Mouse (Mus musculus) frontal cortex, postnatal 36 days (tissue): ENCODE data around the gene Cdca7.

Experiments used
- DNase-seq, 2 experiments: peaks; one replicate each; pipeline ENCODE4 v3.0.0; 2022; ENCODE audit warnings: low spot score in 2 of 2

Gene Cdca7

GRCm38 (mm10) chr2:72475797-72476485 is at the start of gene Cdca7:
Gene Cdca7, plus strand, starts transcription at chr2:72476159.
- DNase-seq: peak; percentile 54 to 59

DNA sequence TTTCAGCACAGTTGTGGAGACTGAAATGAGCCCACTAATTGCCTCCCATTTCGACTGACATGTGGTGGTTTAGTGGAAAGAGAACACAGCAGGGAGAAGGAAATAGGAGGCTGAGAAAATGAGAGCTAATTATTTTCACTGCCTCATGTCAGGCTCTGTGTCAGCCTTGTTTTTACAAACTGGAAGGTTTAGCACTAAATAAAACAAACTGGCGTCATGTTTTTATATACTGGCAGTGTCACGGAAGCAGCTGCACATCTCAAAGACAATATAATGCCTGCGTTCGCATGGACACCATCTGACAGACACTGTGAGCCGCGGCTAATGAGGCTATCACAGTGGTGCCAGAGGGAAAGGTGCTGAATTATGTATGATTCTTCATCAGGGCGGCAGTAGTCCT is 49.2 kb upstream of the Cdca7 start:
- DNase-seq: peak in 1 of 2 experiments; percentile 21

- DNase-seq: no peak
Observed at GRCm38 (mm10) chr2:72427288-72427687, 48.7 kb upstream of the Cdca7 start.

DNA sequence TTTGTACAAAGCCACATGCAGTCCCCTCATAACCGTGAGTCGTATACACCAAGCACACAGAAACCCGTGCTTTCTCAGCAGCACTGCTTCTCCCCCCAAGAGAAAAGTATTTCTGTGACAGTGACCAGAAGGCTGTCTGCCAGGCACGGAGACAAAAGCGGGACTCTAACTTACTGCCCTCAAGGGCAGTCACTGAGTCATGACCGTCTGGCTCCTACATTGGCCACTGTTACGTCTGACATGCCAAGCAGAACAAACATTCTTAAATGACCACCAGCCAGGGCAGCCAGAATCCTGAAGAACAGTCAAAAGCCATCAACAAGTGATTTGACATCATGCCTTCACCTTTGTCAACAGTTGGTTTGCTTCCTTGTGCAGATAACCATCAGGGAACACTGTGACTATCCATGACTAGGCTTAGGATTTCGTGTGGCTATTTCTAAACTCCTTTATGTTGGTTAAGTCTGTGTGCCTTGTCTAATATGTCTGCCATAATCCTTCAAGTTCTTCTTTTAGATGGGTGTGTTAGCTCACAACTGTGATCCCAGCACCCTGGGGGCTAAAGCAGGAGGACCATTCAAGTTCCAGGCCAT is 36.9 kb upstream of the Cdca7 start:
- no peak for DNase-seq

GRCm38 (mm10) chr2:72441010-72441409 is 34.9 kb upstream of the Cdca7 start:
- DNase-seq: no peak

DNA sequence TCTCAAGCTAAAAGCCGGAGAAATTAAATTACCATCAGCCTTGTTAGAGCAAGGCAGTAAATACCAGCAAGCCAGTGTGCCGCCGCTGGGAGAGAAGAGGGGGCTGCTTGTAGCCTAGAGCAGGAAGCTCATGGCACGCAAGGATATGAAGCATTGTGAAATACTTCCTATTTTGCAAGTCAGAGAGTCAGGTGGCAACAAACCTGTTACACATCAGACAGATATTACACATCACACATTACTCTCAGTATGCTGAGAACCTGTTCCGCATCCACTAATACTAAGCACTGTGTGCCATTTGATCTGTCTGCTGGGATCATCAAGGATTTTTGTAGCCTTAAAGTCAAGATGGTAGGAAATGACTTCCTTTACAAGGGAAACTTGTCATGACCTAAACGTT is 33.1 kb upstream of the Cdca7 start:
- no peak for DNase-seq

DNA sequence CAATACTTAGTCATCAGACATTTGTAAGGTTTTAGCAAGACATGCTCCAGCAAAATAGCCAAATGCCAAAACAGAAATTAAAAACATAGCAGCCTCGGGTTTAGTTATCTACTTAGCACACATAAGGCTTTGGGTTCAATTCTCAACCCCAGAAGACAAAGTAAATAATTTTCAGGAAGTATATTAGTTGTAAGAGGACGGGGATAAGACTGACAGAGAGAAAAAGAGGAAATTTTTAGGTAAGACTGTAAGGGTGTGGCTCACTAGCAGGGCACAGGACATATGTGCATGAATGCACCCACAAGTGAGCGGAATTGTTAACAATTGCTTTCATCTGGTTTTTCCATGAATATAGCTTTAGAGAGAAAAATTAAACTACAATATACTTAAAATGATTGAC is 32.0 kb upstream of the Cdca7 start:
- no peak for DNase-seq

DNA sequence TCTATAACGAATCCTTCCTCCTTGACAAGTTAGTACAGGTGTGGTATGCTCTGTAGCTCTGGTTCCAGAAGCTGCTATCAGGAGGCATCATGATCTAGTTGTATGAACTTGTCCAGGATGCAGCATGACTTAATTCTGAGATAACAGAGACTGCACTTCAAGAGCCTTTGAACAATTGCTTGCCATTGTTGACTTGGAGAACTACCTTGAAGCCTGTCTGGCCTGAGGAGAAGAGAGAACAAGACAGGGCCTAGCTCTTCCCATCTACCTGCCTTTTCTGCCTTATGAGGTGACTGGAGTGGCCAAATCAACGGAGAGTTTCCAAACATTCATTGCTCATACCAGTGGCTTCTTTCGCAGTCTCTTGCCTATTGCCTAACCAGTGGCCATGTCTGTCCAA is 29.9 kb upstream of the Cdca7 start:
- no peak for DNase-seq

DNA sequence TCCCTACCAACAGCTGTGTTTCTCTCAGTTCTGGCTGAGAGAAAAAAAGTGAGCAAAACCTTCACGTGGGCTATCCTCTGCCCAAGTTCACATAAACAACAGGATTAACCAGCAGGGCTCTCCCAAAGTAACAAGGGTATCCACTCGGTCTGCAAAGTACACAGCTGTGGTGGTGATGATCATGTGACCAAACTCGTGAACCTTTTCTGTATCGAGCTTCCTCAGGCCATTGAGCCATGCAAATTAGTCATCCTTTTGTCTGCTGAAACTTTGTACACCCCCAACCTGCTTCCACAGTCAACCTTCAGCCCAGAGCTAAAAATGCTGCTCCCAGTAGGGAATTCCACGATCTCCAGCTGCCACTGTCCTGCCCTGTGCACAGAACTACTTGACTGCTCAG is 29.3 kb upstream of the Cdca7 start:
- no peak for DNase-seq

GRCm38 (mm10) chr2:72453563-72453962 is 22.4 kb upstream of the Cdca7 start:
- DNase-seq: no peak

GRCm38 (mm10) chr2:72456189-72456588 is 19.8 kb upstream of the Cdca7 start:
- DNase-seq: no peak

DNA sequence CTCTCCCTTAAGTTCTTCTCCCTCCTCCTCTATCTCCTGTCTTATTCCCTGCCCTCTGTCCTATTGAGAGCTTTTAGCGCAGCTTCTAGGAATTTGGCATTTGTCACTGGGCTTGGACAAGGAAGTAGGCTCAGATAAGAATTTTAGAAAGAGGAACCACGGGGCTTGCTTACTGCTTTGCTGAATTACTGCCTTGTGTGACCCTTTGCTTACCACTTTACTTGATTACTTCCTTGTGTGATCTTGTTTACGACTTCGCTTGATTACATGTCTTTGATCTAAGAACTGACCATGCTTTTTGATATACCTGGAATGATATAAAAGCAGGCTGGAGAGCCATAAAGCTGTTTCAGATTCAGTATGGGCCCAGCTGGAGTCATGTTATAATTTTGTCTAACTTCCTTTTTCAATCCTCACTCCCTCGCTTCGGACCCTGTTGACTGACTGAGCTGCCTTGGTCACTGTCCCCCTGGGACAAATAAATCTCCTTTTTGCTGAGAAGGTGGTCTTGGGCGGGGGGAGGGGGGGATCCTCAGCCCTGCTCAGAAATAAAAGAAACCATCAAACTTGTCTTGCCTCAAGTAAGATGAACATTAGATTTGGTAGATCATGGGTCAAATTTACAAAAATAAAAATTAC is 11.5 kb upstream of the Cdca7 start:
- DNase-seq: no peak

DNA sequence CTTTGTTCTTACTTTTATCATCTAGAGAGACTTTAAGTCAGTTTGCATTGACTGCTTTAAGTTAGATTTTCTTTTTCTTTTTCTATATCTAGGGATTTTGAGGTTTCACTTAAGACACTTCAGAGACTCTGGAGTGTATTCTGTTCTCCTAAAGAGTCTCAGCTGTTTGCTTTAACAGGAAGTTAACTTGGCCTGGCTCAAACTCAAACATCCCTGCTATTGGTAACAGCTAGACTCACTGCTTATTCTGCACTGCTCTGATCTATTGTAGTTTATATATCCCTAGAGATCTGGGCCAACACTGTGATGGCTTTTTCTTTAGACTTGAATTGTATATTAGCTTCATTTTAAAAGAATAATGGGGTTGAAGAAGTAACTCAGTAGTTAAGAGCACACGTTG is 8.4 kb upstream of the Cdca7 start:
- no peak for DNase-seq

GRCm38 (mm10) chr2:72471415-72472070 is 4.4 kb upstream of the Cdca7 start:
- DNase-seq: no peak

GRCm38 (mm10) chr2:72474531-72475287 is 1.2 kb upstream of the Cdca7 start:
- no peak for DNase-seq

GRCm38 (mm10) chr2:72475423-72475796 is 549 bp upstream of the Cdca7 start:
- DNase-seq: no peak

GRCm38 (mm10) chr2:72476486-72477211 is 690 bp downstream of the Cdca7 start:
- DNase-seq: no peak

GRCm38 (mm10) chr2:72477221-72477620 is 1.3 kb downstream of the Cdca7 start:
- no peak for DNase-seq

- no peak for DNase-seq
Observed at GRCm38 (mm10) chr2:72478176-72478575, 2.2 kb downstream of the Cdca7 start.

DNA sequence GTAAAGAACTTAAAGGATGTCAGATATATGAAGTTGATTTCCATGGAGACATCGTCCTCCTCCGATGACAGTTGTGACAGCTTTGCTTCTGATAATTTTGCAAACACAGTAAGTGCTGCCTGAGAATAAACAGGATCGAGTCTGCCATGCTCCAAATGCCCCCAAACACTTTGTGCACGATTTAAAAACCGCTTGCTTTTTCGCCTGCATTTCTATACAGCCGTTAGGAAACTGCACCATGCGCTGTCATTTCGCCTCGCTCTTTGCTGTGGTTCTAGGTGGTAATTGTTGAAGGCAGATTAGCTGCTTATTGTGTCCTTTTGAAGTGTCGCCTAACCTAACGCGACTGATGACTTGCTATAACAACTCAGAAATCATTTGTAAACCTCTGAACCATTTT is 3.0 kb downstream of the Cdca7 start:
- no peak for DNase-seq

DNA sequence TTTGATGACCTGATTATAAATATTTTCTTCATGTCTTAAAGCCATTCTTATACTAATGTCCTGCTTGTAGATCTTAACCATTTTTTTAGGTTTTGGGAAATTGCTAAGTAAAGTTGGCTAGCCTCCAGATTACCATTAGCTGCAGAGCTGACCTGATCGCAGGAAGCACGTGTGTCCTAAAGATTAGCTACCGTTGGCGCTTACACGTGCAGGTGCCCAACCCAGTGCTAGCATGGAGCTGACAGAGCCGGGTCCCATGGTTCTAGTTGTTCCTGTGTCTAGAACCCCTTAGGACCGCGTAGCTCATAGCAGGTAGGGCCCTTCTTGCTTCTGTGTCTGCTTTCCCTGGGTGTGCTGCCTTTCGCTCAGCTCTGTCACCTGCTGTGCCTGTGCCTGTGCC is 3.9 kb downstream of the Cdca7 start:
- no peak for DNase-seq
